8 mouse cellular contexts compared by ENCODE assay signal in genomic region chr9:7873511-7874211, GRCm38 (mm10). TPM values are rescaled to one million over a fixed set of nuclear protein-coding genes. Genes with fewer than 3 reads are reported as not detected.
DNase-seq lines count a peak whose midpoint lies in the region; ATAC-seq and TF ChIP-seq lines count a peak whose summit lies in the region.

No protein-coding gene starts in this region.

- 90% methylated on average over 8 of the region's 8 CpGs for WGBS in heart, embryonic 12.5 days
- WGBS in liver, postnatal 0 days (ENCODE audit: insufficient replicate concordance): 80% methylated on average over 8 of the region's 8 CpGs

- TF ChIP-seq EP300 in liver, postnatal 0 days (IDR thresholded peaks at IDR 0.05; ENCODE audit: low read depth): no peak

- no peaks in the 10 kb centered on the region for H3K27me3 ChIP-seq in heart, embryonic 12.5 days (replicated peaks)
- no peaks in the 10 kb centered on the region for H3K27me3 ChIP-seq in liver, postnatal 0 days (ENCODE audit: insufficient read depth, low read length)

- no peak for ATAC-seq in heart, embryonic 12.5 days (ENCODE audit: insufficient number of reproducible peaks, low FRiP score)
- ATAC-seq in liver, postnatal 0 days: no peak

- no peaks in the 10 kb centered on the region for H3K4me1 ChIP-seq in heart, embryonic 12.5 days (replicated peaks)
- peaks cover 13% of the 10 kb centered on the region for H3K4me1 ChIP-seq in liver, postnatal 0 days (ENCODE audit: insufficient read depth)

- TF ChIP-seq CTCF in layer of hippocampus, adult 2 months (conservative IDR thresholded peaks at IDR 0.05): peak; percentile 55
- no peak for TF ChIP-seq CTCF in liver, postnatal 0 days (IDR thresholded peaks at IDR 0.05; ENCODE audit: low read depth)

- H3K4me2 ChIP-seq in heart, embryonic 12.5 days: peak overlapping the region; percentile 94; the same call in 1 of the 2 replicates
- H3K4me2 ChIP-seq in liver, postnatal 0 days (ENCODE audit: low read depth, low read length): peak overlapping the region; percentile 74

- H3K27ac ChIP-seq in layer of hippocampus, adult 2 months: peak overlapping the region; percentile 77
- H3K27ac ChIP-seq in heart, embryonic 12.5 days (ENCODE audit: poor library complexity, severe bottlenecking): no peak overlapping the region
- peak overlapping the region; percentile 85 for H3K27ac ChIP-seq in liver, postnatal 0 days (ENCODE audit: low read depth)

- no peak overlapping the region; the same call in 1 of the 2 replicates for H3K4me3 ChIP-seq in layer of hippocampus, adult 2 months
- H3K4me3 ChIP-seq in heart, embryonic 12.5 days: no peak overlapping the region
- peak overlapping the region; percentile 60; the same call in 1 of the 2 replicates for H3K4me3 ChIP-seq in liver, postnatal 0 days (ENCODE audit: low read depth, low read length)

- no peak for DNase-seq in layer of hippocampus, adult 2 months (ENCODE audit: low spot score in 2 of 2)
- DNase-seq in layer of hippocampus, adult 9-11 months: no peak
- peak; percentile 42 for DNase-seq in ES-CJ7 (ENCODE audit: low read depth, low spot score)
- DNase-seq in liver, postnatal 0 days: no peak
- DNase-seq in right cerebral cortex, adult 18-20 months: no peak
- no peak for DNase-seq in cerebellum, adult 9-11 months
- no peak for DNase-seq in right cerebral cortex, adult 2 months (ENCODE audit: low spot score in 2 of 2)

- no peak overlapping the region for H3K9ac ChIP-seq in heart, embryonic 12.5 days
- peak overlapping the region; percentile 73; the same call in 1 of the 2 replicates for H3K9ac ChIP-seq in liver, postnatal 0 days (replicated peaks)

- H3K36me3 ChIP-seq in heart, embryonic 12.5 days: no peaks in the 10 kb centered on the region
- no peaks in the 10 kb centered on the region for H3K36me3 ChIP-seq in liver, postnatal 0 days (replicated peaks; ENCODE audit: insufficient read depth, low read length)

- no peaks in the 10 kb centered on the region for H3K9me3 ChIP-seq in heart, embryonic 12.5 days (replicated peaks)
- H3K9me3 ChIP-seq in liver, postnatal 0 days (ENCODE audit: low read length): no peaks in the 10 kb centered on the region

RNA-seq across cellular contexts. Expression of gene Birc3, which starts 0.7 kb away (rescaled TPM):
- 1 to 10 TPM; 1.1 to 3.0 TPM for total RNA-seq in layer of hippocampus, adult 2 months (2021)
- polyA plus RNA-seq in heart, embryonic 12.5 days (2016; fragmentation: Nextera tagmentation; extraction: Ambion mirVana): 5.8 and 6.0 TPM in 2 replicates
- polyA plus RNA-seq in liver, postnatal 0 days (2015; fragmentation: Nextera tagmentation; extraction: Ambion mirVana): 7.2 and 7.8 TPM in 2 replicates

RNA-seq across cellular contexts. Expression of gene Birc2, which starts 36.8 kb away (rescaled TPM):
- total RNA-seq in layer of hippocampus, adult 2 months (2021): 10 to 100 TPM; 32.7 to 37.6 TPM
- polyA plus RNA-seq in heart, embryonic 12.5 days (2016; fragmentation: Nextera tagmentation; extraction: Ambion mirVana): 26.0 and 28.2 TPM in 2 replicates
- 11.8 and 13.8 TPM in 2 replicates for polyA plus RNA-seq in liver, postnatal 0 days (2015; fragmentation: Nextera tagmentation; extraction: Ambion mirVana)
